In the genomic region with DNA sequence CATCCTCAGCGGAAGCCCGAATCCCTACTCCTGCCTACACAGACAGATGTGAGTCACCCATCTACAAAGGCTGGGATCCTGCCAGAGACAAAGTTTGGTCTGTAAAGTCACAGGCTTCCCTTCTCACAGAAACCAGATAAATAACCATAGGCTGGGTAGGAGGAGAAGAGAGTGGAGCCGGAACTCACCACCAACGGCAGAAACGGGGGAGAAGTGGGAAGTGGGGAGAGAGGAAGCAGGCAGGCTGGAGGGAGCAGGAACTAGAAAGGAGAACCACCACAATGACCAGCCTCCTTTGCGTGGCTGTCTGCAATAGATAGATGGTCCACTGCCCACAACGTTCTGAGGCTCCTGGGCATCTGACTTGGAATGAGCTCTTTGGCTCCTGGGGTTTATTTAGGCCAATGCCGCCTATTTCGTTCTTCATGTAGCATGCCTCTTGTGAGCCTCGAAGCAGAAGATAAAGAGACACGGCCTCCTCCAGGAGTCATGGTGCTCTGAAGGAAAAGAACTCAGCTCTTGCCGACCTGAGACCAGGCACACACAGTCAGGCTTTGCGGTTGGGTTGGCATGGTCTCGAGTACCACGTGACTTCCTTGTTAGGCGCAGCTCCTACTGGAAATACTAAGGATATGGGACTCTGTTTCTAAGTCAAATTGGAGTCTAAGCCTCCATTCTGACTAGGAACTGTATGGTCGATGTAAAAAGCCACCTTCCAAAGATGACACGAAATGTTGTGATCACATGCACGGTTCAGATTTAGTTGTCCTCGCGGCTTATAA, we compare ENCODE assay signal across 10 mouse cellular contexts. TPM values are rescaled to one million over a fixed set of nuclear protein-coding genes. Genes with fewer than 3 reads are reported as not detected.
DNase-seq lines count a peak whose midpoint lies in the region; ATAC-seq lines count a peak whose summit lies in the region.
"Had no signal": no experiment of that assay in that cellular context is flagged by ENCODE, and none has a peak within 500 bp of the region (broad histone marks: within the 10 kb centered on the region; RNA-seq: fewer than 3 reads in every experiment).

No protein-coding gene starts in this region.

- H3K4me2 ChIP-seq in hindbrain, embryonic 12.5 days (replicated peaks), result no peak overlapping the region
- H3K4me2 ChIP-seq: limb, embryonic 12.5 days; neural tube, embryonic 13.5 days had no signal

- H3K4me3 ChIP-seq in hindbrain, embryonic 12.5 days, result no peak overlapping the region
- H3K4me3 ChIP-seq: erythroblast, embryonic 14.5 days; limb, embryonic 12.5 days; neural tube, embryonic 13.5 days had no signal

- no peak overlapping the region for H3K9ac ChIP-seq in hindbrain, embryonic 12.5 days
- H3K9ac ChIP-seq: limb, embryonic 12.5 days; neural tube, embryonic 13.5 days had no signal

- no peak for ATAC-seq in hindbrain, embryonic 12.5 days (ENCODE audit: low FRiP score)

- H3K9me3 ChIP-seq in hindbrain, embryonic 12.5 days (replicated peaks), result no peaks in the 10 kb centered on the region
- H3K9me3 ChIP-seq: limb, embryonic 12.5 days; neural tube, embryonic 13.5 days had no signal

- no peak overlapping the region for H3K27ac ChIP-seq in hindbrain, embryonic 12.5 days
- H3K27ac ChIP-seq: limb, embryonic 12.5 days; neural tube, embryonic 13.5 days had no signal

- DNase-seq in lung, postnatal 36 days, result peak; percentile 49
- DNase-seq in lung, postnatal 25 days (ENCODE audit: low spot score), result no peak
- peak; percentile 76 for DNase-seq in adrenal gland, postnatal 14 days
- peak; percentile 56 to 87 for DNase-seq in left cerebral cortex, adult 9 months (ENCODE audit: low spot score in 2 of 2)
- DNase-seq in skeletal muscle tissue, adult 2 months (ENCODE audit: low read depth, low spot score), result peak; percentile 32
- DNase-seq in c-Kit-positive CD71-positive TER-119-positive erythroid progenitor cells, embryonic 14.5 days (ENCODE audit: low spot score), result no peak

- no peaks in the 10 kb centered on the region for H3K36me3 ChIP-seq in hindbrain, embryonic 12.5 days
- H3K36me3 ChIP-seq: limb, embryonic 12.5 days; neural tube, embryonic 13.5 days had no signal

- WGBS in hindbrain, embryonic 12.5 days, result 91% methylated on average over 21 of the region's 21 CpGs

- H3K4me1 ChIP-seq in hindbrain, embryonic 12.5 days, result no peaks in the 10 kb centered on the region
- H3K4me1 ChIP-seq: limb, embryonic 12.5 days; neural tube, embryonic 13.5 days had no signal

- H3K27me3 ChIP-seq in hindbrain, embryonic 12.5 days, result no peaks in the 10 kb centered on the region
- H3K27me3 ChIP-seq: limb, embryonic 12.5 days; neural tube, embryonic 13.5 days had no signal

RNA-seq across cellular contexts. Expression of gene Pak1, which starts 23.0 kb away (rescaled TPM):
- total RNA-seq in adrenal gland, postnatal 14 days (2021), result 15.5 and 16.3 TPM in 2 replicates
- 110 and 111 TPM in 2 replicates for polyA plus RNA-seq in hindbrain, embryonic 12.5 days (2016; fragmentation: Nextera tagmentation; extraction: Ambion mirVana)

RNA-seq across cellular contexts. Expression of gene Aqp11, which starts 27.3 kb away (rescaled TPM):
- 4.9 and 8.7 TPM in 2 replicates for total RNA-seq in adrenal gland, postnatal 14 days (2021)
- polyA plus RNA-seq in hindbrain, embryonic 12.5 days (2016; fragmentation: Nextera tagmentation; extraction: Ambion mirVana), result 6.2 TPM in 2 replicates

Comparison
In these comparisons a context has a peak if more than half of its experiments do, and no peak if none do; other contexts are left out.
1. DNase-seq: peak in lung, postnatal 36 days (single experiment), adrenal gland, postnatal 14 days (single experiment), left cerebral cortex, adult 9 months (2 of 2) and skeletal muscle tissue, adult 2 months (single experiment); none in lung, postnatal 25 days (single experiment) and c-Kit-positive CD71-positive TER-119-positive erythroid progenitor cells, embryonic 14.5 days (single experiment).